27 mouse cellular contexts compared by ENCODE assay signal in the genomic region with DNA sequence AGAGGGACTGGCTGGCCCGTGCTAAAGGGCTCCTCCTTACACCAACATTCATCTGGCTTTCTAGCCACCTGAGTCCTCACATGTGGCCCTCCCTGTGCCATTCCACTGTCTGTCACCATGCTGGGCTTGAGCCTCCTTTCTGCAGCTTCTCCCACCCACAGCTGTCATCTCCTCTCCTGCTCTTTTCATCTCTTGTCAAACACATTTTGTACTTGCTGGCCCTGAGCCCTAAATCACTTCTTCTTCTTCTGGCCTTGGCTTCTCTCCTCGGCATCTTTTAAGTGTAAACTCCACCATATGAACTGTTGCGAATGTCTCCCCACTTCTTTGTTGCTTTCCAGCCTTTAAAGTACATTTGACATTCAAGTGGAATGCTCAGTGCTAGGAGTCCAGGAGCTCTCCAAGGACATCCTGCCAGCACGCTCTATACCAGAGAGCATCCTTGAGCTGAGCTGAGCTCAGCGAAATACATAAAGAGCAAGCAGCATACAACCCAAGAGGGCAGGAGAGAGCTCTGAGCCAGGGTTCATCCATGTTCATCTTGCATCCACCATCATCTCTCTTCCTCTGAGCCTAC.
DNase-seq lines count a peak whose midpoint lies in the region; ATAC-seq and TF ChIP-seq lines count a peak whose summit lies in the region.
"Had no signal": no experiment of that assay in that cellular context is flagged by ENCODE, and none has a peak within 500 bp of the region (broad histone marks: within the 10 kb centered on the region; RNA-seq: fewer than 3 reads in every experiment).

No protein-coding gene starts in this region.

- no peaks in the 10 kb centered on the region for H3K27me3 ChIP-seq in forebrain, embryonic 15.5 days
- H3K27me3 ChIP-seq in forebrain, embryonic 11.5 days (ENCODE audit: control insufficient read depth, insufficient read depth, low read length), result no peaks in the 10 kb centered on the region
- no peaks in the 10 kb centered on the region for H3K27me3 ChIP-seq in forebrain, postnatal 0 days (ENCODE audit: insufficient read depth, low read length)
- H3K27me3 ChIP-seq: embryonic facial prominence, embryonic 13.5 days; hindbrain, embryonic 13.5 days; midbrain, embryonic 15.5 days; neural tube, embryonic 12.5 days had no signal

- no peaks in the 10 kb centered on the region for H3K36me3 ChIP-seq in forebrain, embryonic 15.5 days
- H3K36me3 ChIP-seq in forebrain, embryonic 11.5 days (ENCODE audit: control insufficient read depth, insufficient read depth, low read length), result no peaks in the 10 kb centered on the region
- H3K36me3 ChIP-seq in forebrain, postnatal 0 days (ENCODE audit: insufficient read depth), result no peaks in the 10 kb centered on the region
- H3K36me3 ChIP-seq: embryonic facial prominence, embryonic 13.5 days; heart, embryonic 13.5 days; hindbrain, embryonic 13.5 days; midbrain, embryonic 15.5 days; neural tube, embryonic 12.5 days had no signal

- DNase-seq in forebrain, embryonic 11.5 days (ENCODE audit: low spot score), result no peak
- DNase-seq in right cerebral cortex, adult 18-20 months, result peak; percentile 66
- no peak for DNase-seq in right cerebral cortex, postnatal 25 days
- peak; percentile 75 for DNase-seq in forebrain, postnatal 0 days
- peak; percentile 78 for DNase-seq in telencephalon, adult 2 months (ENCODE audit: low read depth, low spot score)
- no peak for DNase-seq in spleen, postnatal 10 days (ENCODE audit: low spot score in 2 of 2)
- DNase-seq: adrenal gland, postnatal 25 days; cerebellum, adult 2 months; cerebellum, postnatal 25 days; embryo, embryonic 11 days; gastrocnemius, postnatal 36 days; heart, adult 2 months; heart, postnatal 14 days; kidney, adult 18-20 months; layer of hippocampus, postnatal 36 days; spleen, adult 18-20 months; thymus, postnatal 14 days had no signal

- 75% methylated on average over 5 of the region's 5 CpGs for WGBS in forebrain, embryonic 15.5 days
- whole genome bisulfite sequencing in forebrain, embryonic 11.5 days, result 86% methylated on average over 5 of the region's 5 CpGs
- 65% methylated on average over 5 of the region's 5 CpGs for WGBS in forebrain, postnatal 0 days

- peak; percentile 57; the same call in 1 of the 2 replicates for ATAC-seq in forebrain, embryonic 15.5 days (replicated peaks)
- no peak for ATAC-seq in forebrain, embryonic 11.5 days (replicated peaks; ENCODE audit: low FRiP score)
- ATAC-seq in forebrain, postnatal 0 days, result peak; percentile 81
- ATAC-seq: CD4-positive, CD25-positive, alpha-beta regulatory T cell, adult 4 months; midbrain, embryonic 15.5 days had no signal

- TF ChIP-seq CTCF in forebrain, postnatal 0 days (IDR thresholded peaks at IDR 0.05; ENCODE audit: low read depth), result no peak

- H3K27ac ChIP-seq in forebrain, embryonic 15.5 days (replicated peaks), result no peak overlapping the region; the same call in 1 of the 2 replicates
- no peak overlapping the region for H3K27ac ChIP-seq in forebrain, embryonic 11.5 days (ENCODE audit: low read depth, low read length)
- 0 out of 2 replicates have a peak overlapping the region, but pooled peaks have one; percentile 21 for H3K27ac ChIP-seq in forebrain, postnatal 0 days (ENCODE audit: low read depth, low read length)
- H3K27ac ChIP-seq: embryonic facial prominence, embryonic 13.5 days; heart, adult 2 months; heart, embryonic 13.5 days; hindbrain, embryonic 13.5 days; kidney, postnatal 0 days; macrophage; midbrain, embryonic 15.5 days; neural tube, embryonic 12.5 days had no signal

- no peak overlapping the region for H3K9ac ChIP-seq in forebrain, embryonic 15.5 days (replicated peaks)
- H3K9ac ChIP-seq in forebrain, embryonic 11.5 days (ENCODE audit: low read length), result no peak overlapping the region
- no peak overlapping the region for H3K9ac ChIP-seq in forebrain, postnatal 0 days
- H3K9ac ChIP-seq: embryonic facial prominence, embryonic 13.5 days; heart, embryonic 13.5 days; hindbrain, embryonic 13.5 days; midbrain, embryonic 15.5 days; neural tube, embryonic 12.5 days had no signal

- no peak overlapping the region for H3K4me3 ChIP-seq in forebrain, embryonic 15.5 days
- no peak overlapping the region for H3K4me3 ChIP-seq in forebrain, embryonic 11.5 days (ENCODE audit: low read depth, low read length)
- no peak overlapping the region for H3K4me3 ChIP-seq in forebrain, postnatal 0 days (ENCODE audit: low read depth, low read length)
- H3K4me3 ChIP-seq: embryonic facial prominence, embryonic 13.5 days; erythroblast, embryonic 14.5 days; heart, adult 2 months; heart, embryonic 13.5 days; hindbrain, embryonic 13.5 days; midbrain, embryonic 15.5 days; neural tube, embryonic 12.5 days had no signal

- H3K4me1 ChIP-seq in forebrain, embryonic 15.5 days, result no peaks in the 10 kb centered on the region
- no peaks in the 10 kb centered on the region for H3K4me1 ChIP-seq in forebrain, embryonic 11.5 days (replicated peaks; ENCODE audit: control insufficient read depth, insufficient read depth, low read length)
- no peaks in the 10 kb centered on the region for H3K4me1 ChIP-seq in forebrain, postnatal 0 days (ENCODE audit: insufficient read depth)
- H3K4me1 ChIP-seq: embryonic facial prominence, embryonic 13.5 days; hindbrain, embryonic 13.5 days; midbrain, embryonic 15.5 days; neural tube, embryonic 12.5 days had no signal

- no peak overlapping the region for H3K4me2 ChIP-seq in forebrain, embryonic 15.5 days (replicated peaks)
- no peak overlapping the region for H3K4me2 ChIP-seq in forebrain, embryonic 11.5 days (ENCODE audit: low read depth, low read length, severe bottlenecking)
- H3K4me2 ChIP-seq in forebrain, postnatal 0 days (ENCODE audit: low read depth), result no peak overlapping the region
- H3K4me2 ChIP-seq: embryonic facial prominence, embryonic 13.5 days; heart, embryonic 13.5 days; hindbrain, embryonic 13.5 days; midbrain, embryonic 15.5 days; neural tube, embryonic 12.5 days had no signal

- no peaks in the 10 kb centered on the region for H3K9me3 ChIP-seq in forebrain, embryonic 15.5 days
- H3K9me3 ChIP-seq in forebrain, embryonic 11.5 days (ENCODE audit: control insufficient read depth, low read length), result no peaks in the 10 kb centered on the region
- no peaks in the 10 kb centered on the region for H3K9me3 ChIP-seq in forebrain, postnatal 0 days (ENCODE audit: low read length)
- H3K9me3 ChIP-seq: embryonic facial prominence, embryonic 13.5 days; heart, embryonic 13.5 days; hindbrain, embryonic 13.5 days; midbrain, embryonic 15.5 days; neural tube, embryonic 12.5 days had no signal

Comparison
In these comparisons a context has a peak if more than half of its experiments do, and no peak if none do; other contexts are left out.
1. DNase-seq: peak in right cerebral cortex, adult 18-20 months (single experiment), forebrain, postnatal 0 days (single experiment) and telencephalon, adult 2 months (single experiment); none in forebrain, embryonic 11.5 days (single experiment), right cerebral cortex, postnatal 25 days (single experiment) and spleen, postnatal 10 days (0 of 2).